Mouse (Mus musculus): ENCODE results near the gene Olfr297. TPM values are rescaled to one million over a fixed set of nuclear protein-coding genes. Genes with fewer than 3 reads are reported as not detected.

Gene Olfr297
- polyA plus RNA-seq (2015; fragmentation: Nextera tagmentation; extraction: Ambion mirVana) = not detected in 2 replicates

- H3K27ac ChIP-seq = no peak within 1 kb of the TSS
- no peak within 1 kb of the TSS for H3K4me3 ChIP-seq
- no peak within 1 kb of the TSS for H3K4me2 ChIP-seq (replicated peaks)
- H3K27me3 ChIP-seq = no peaks in the 10 kb centered on the region
- H3K4me1 ChIP-seq = no peaks in the 10 kb centered on the region
- no peak within 1 kb of the TSS for H3K9ac ChIP-seq
- H3K36me3 ChIP-seq = no peaks in the 10 kb centered on the region
- no peak for ATAC-seq (ENCODE audit: low FRiP score, low read depth)
- no peaks in the 10 kb centered on the region for H3K9me3 ChIP-seq
Measured at GRCm38 (mm10) chr7:86519668-86520067, at the start of gene Olfr297. Olfr297 (plus strand) TSS chr7:86519968.

GRCm38 (mm10) chr7:86492384-86492783 lies 27.4 kb upstream of the Olfr297 start, which contains the start of gene Olfr298:
Olfr298 (minus strand) TSS chr7:86492484.
- WGBS = 77% methylated on average over 1 of the region's 1 CpGs
- no peak within 1 kb of the TSS for H3K4me2 ChIP-seq (replicated peaks)
- H3K4me1 ChIP-seq = no peaks in the 10 kb centered on the region
- H3K36me3 ChIP-seq = no peaks in the 10 kb centered on the region
- no peak for ATAC-seq (ENCODE audit: low FRiP score, low read depth)
- no peaks in the 10 kb centered on the region for H3K9me3 ChIP-seq
- H3K9ac ChIP-seq = no peak within 1 kb of the TSS
- no peaks in the 10 kb centered on the region for H3K27me3 ChIP-seq
- no peak within 1 kb of the TSS for H3K4me3 ChIP-seq
- H3K27ac ChIP-seq = no peak within 1 kb of the TSS

Other genes starting within 250 kb of the Olfr297 start
- not detected in 2 replicates for gene Olfr310, start 242.8 kb upstream of the Olfr297 start, polyA plus RNA-seq (2015; fragmentation: Nextera tagmentation; extraction: Ambion mirVana)
- gene Olfr309, start 206.3 kb upstream of the Olfr297 start, polyA plus RNA-seq (2015; fragmentation: Nextera tagmentation; extraction: Ambion mirVana) = not detected in 2 replicates
- gene Olfr308, start 194.3 kb upstream of the Olfr297 start, polyA plus RNA-seq (2015; fragmentation: Nextera tagmentation; extraction: Ambion mirVana) = not detected in 2 replicates
- not detected in 2 replicates for gene Olfr307, start 182.4 kb upstream of the Olfr297 start, polyA plus RNA-seq (2015; fragmentation: Nextera tagmentation; extraction: Ambion mirVana)
- not detected in 2 replicates for gene Olfr305, start 153.0 kb upstream of the Olfr297 start, polyA plus RNA-seq (2015; fragmentation: Nextera tagmentation; extraction: Ambion mirVana)
- not detected in 2 replicates for gene Olfr304, start 133.3 kb upstream of the Olfr297 start, polyA plus RNA-seq (2015; fragmentation: Nextera tagmentation; extraction: Ambion mirVana)
- gene Olfr303, start 122.2 kb upstream of the Olfr297 start, polyA plus RNA-seq (2015; fragmentation: Nextera tagmentation; extraction: Ambion mirVana) = not detected in 2 replicates
- gene Olfr301, start 116.1 kb upstream of the Olfr297 start, polyA plus RNA-seq (2015; fragmentation: Nextera tagmentation; extraction: Ambion mirVana) = not detected in 2 replicates
- gene Olfr299, start 60.0 kb upstream of the Olfr297 start, polyA plus RNA-seq (2015; fragmentation: Nextera tagmentation; extraction: Ambion mirVana) = not detected in 2 replicates
- not detected in 2 replicates for gene Olfr298, start 27.5 kb upstream of the Olfr297 start, polyA plus RNA-seq (2015; fragmentation: Nextera tagmentation; extraction: Ambion mirVana)
- not detected in 2 replicates for gene Olfr295, start 63.9 kb downstream of the Olfr297 start, polyA plus RNA-seq (2015; fragmentation: Nextera tagmentation; extraction: Ambion mirVana)
- not detected in 2 replicates for gene Olfr294, start 96.7 kb downstream of the Olfr297 start, polyA plus RNA-seq (2015; fragmentation: Nextera tagmentation; extraction: Ambion mirVana)
- not detected in 2 replicates for gene Olfr293, start 129.1 kb downstream of the Olfr297 start, polyA plus RNA-seq (2015; fragmentation: Nextera tagmentation; extraction: Ambion mirVana)
- not detected in 2 replicates for gene Olfr292, start 168.4 kb downstream of the Olfr297 start, polyA plus RNA-seq (2015; fragmentation: Nextera tagmentation; extraction: Ambion mirVana)

Measured in limb, embryonic 13.5 days (tissue).